Comparison of ENCODE assay signal across 8 mouse cellular contexts in genomic region chr4:33248062-33248889, GRCm38 (mm10). TPM values are rescaled to one million over a fixed set of nuclear protein-coding genes. Genes with fewer than 3 reads are reported as not detected.
DNase-seq lines count a peak whose midpoint lies in the region; ATAC-seq and TF ChIP-seq lines count a peak whose summit lies in the region.

No protein-coding gene starts in this region.

- peaks cover 29% of the 10 kb centered on the region for H3K36me3 ChIP-seq in embryonic facial prominence, embryonic 13.5 days
- H3K36me3 ChIP-seq in limb, embryonic 14.5 days (ENCODE audit: control insufficient read depth, insufficient read depth, low read length) = peaks cover 31% of the 10 kb centered on the region
- peaks cover 10% of the 10 kb centered on the region for H3K36me3 ChIP-seq in midbrain, postnatal 0 days (ENCODE audit: insufficient read depth, low read length)

- TF ChIP-seq POLR2A in limb, embryonic 14.5 days (IDR thresholded peaks at IDR 0.05; ENCODE audit: borderline replicate concordance, extremely low read depth, insufficient read depth, insufficient read length) = peak; percentile 98; the same call in 1 of the 2 replicates

- no peaks in the 10 kb centered on the region for H3K27me3 ChIP-seq in embryonic facial prominence, embryonic 13.5 days
- H3K27me3 ChIP-seq in limb, embryonic 14.5 days (ENCODE audit: control insufficient read depth, insufficient read depth, low read length) = no peaks in the 10 kb centered on the region
- no peaks in the 10 kb centered on the region for H3K27me3 ChIP-seq in midbrain, postnatal 0 days (ENCODE audit: insufficient read depth, low read length)

- peak overlapping the region; percentile 72 for H3K4me2 ChIP-seq in embryonic facial prominence, embryonic 13.5 days
- peak overlapping the region; percentile 79 for H3K4me2 ChIP-seq in limb, embryonic 14.5 days (replicated peaks; ENCODE audit: low read depth, low read length, severe bottlenecking)
- H3K4me2 ChIP-seq in midbrain, postnatal 0 days (ENCODE audit: low read depth, low read length, poor library complexity, severe bottlenecking) = peak overlapping the region; percentile 52

- peak overlapping the region; percentile 99 for H3K9ac ChIP-seq in embryonic facial prominence, embryonic 13.5 days
- peak overlapping the region; percentile 98 for H3K9ac ChIP-seq in limb, embryonic 14.5 days (ENCODE audit: low read depth, low read length, severe bottlenecking)
- peak overlapping the region; percentile 99 for H3K9ac ChIP-seq in midbrain, postnatal 0 days (replicated peaks; ENCODE audit: low read length, poor library complexity, severe bottlenecking)

- peak overlapping the region; percentile 100 for H3K27ac ChIP-seq in embryonic facial prominence, embryonic 13.5 days
- peak overlapping the region; percentile 100 for H3K27ac ChIP-seq in limb, embryonic 14.5 days (replicated peaks; ENCODE audit: low read depth, low read length)
- H3K27ac ChIP-seq in midbrain, postnatal 0 days (ENCODE audit: low read depth, low read length) = peak overlapping the region; percentile 100

- TF ChIP-seq CTCF in midbrain, postnatal 0 days (IDR thresholded peaks at IDR 0.05) = no peak

- under 1% methylated on average over 83 of the region's 88 CpGs for WGBS in embryonic facial prominence, embryonic 13.5 days
- under 1% methylated on average over 62 of the region's 88 CpGs for WGBS in limb, embryonic 14.5 days
- WGBS in midbrain, postnatal 0 days = under 1% methylated on average over 66 of the region's 88 CpGs

- ATAC-seq in embryonic facial prominence, embryonic 13.5 days (ENCODE audit: insufficient number of reproducible peaks, insufficient read depth, low FRiP score, low TSS enrichment, low read depth) = peak; percentile 91
- peak; percentile 92 for ATAC-seq in limb, embryonic 14.5 days (ENCODE audit: low FRiP score, low read depth)
- peak; percentile 93 for ATAC-seq in midbrain, postnatal 0 days (ENCODE audit: low FRiP score)

- peak overlapping the region; percentile 90 for H3K4me3 ChIP-seq in embryonic facial prominence, embryonic 13.5 days
- H3K4me3 ChIP-seq in limb, embryonic 14.5 days (replicated peaks; ENCODE audit: low read length) = peak overlapping the region; percentile 87
- peak overlapping the region; percentile 92 for H3K4me3 ChIP-seq in midbrain, postnatal 0 days (ENCODE audit: low read depth, low read length)

- H3K9me3 ChIP-seq in embryonic facial prominence, embryonic 13.5 days = no peaks in the 10 kb centered on the region
- H3K9me3 ChIP-seq in limb, embryonic 14.5 days (ENCODE audit: control insufficient read depth, low read length) = no peaks in the 10 kb centered on the region
- no peaks in the 10 kb centered on the region for H3K9me3 ChIP-seq in midbrain, postnatal 0 days (ENCODE audit: low read length)

- peaks cover 25% of the 10 kb centered on the region for H3K4me1 ChIP-seq in embryonic facial prominence, embryonic 13.5 days
- H3K4me1 ChIP-seq in limb, embryonic 14.5 days (ENCODE audit: control insufficient read depth, insufficient read depth, low read length) = peaks cover 17% of the 10 kb centered on the region
- 0 out of 2 replicates have a peak, but pooled peaks cover 3% of the 10 kb centered on the region for H3K4me1 ChIP-seq in midbrain, postnatal 0 days (ENCODE audit: insufficient read depth, low read length)

- DNase-seq in 3134 (ENCODE audit: extremely low read depth, insufficient read length, low spot score) = peak; percentile 98
- DNase-seq in adrenal gland, postnatal 36 days = peak; percentile 99
- peak; percentile 97 for DNase-seq in heart, adult 8-10 months (ENCODE audit: low spot score)
- DNase-seq in kidney, adult 9 months = peak; percentile 99
- DNase-seq in limb, embryonic 14.5 days (ENCODE audit: low spot score) = peak; percentile 95
- peak; percentile 98 for DNase-seq in midbrain, postnatal 0 days (ENCODE audit: low spot score)
- peak; percentile 98 for DNase-seq in spleen, postnatal 14 days (ENCODE audit: low spot score in 2 of 2)

RNA-seq across cellular contexts. Expression of gene Srsf12, which starts 39.5 kb away (rescaled TPM):
- total RNA-seq in adrenal gland, postnatal 36 days (2021) = 1 to 10 TPM in 1 of 2 experiments, under 1 TPM in 1; 0.76 to 1.2 TPM
- 18.8 and 20.6 TPM in 2 replicates for polyA plus RNA-seq in embryonic facial prominence, embryonic 13.5 days (2015; fragmentation: Nextera tagmentation; extraction: Ambion mirVana)
- total RNA-seq in heart, adult 8-10 months (2022) = not detected
- polyA plus RNA-seq in limb, embryonic 14.5 days (2012; rRNA removed) = 10.9 and 13.3 TPM in 2 replicates
- polyA plus RNA-seq in limb, embryonic 14.5 days (2014; fragmentation: Nextera tagmentation; extraction: Ambion mirVana) = 13.3 and 20.3 TPM in 2 replicates
- 84.2 and 88.0 TPM in 2 replicates for total RNA-seq in midbrain, postnatal 0 days (2014; rRNA removed)
- 76.7 and 77.4 TPM in 2 replicates for polyA plus RNA-seq in midbrain, postnatal 0 days (2015; fragmentation: Nextera tagmentation; extraction: Ambion mirVana)

RNA-seq across cellular contexts. Expression of gene Pnrc1, which starts 41.7 kb away (rescaled TPM):
- 100 to 1,000 TPM; 192 to 221 TPM for total RNA-seq in adrenal gland, postnatal 36 days (2021)
- polyA plus RNA-seq in embryonic facial prominence, embryonic 13.5 days (2015; fragmentation: Nextera tagmentation; extraction: Ambion mirVana) = 103 and 118 TPM in 2 replicates
- 100 to 1,000 TPM; 105 to 165 (median 142) TPM for total RNA-seq in heart, adult 8-10 months (2022)
- 61.4 and 66.5 TPM in 2 replicates for polyA plus RNA-seq in limb, embryonic 14.5 days (2012; rRNA removed)
- polyA plus RNA-seq in limb, embryonic 14.5 days (2014; fragmentation: Nextera tagmentation; extraction: Ambion mirVana) = 121 and 137 TPM in 2 replicates
- total RNA-seq in midbrain, postnatal 0 days (2014; rRNA removed) = 91.3 and 109 TPM in 2 replicates
- polyA plus RNA-seq in midbrain, postnatal 0 days (2015; fragmentation: Nextera tagmentation; extraction: Ambion mirVana) = 41.3 and 43.6 TPM in 2 replicates

RNA-seq across cellular contexts. Expression of gene Pm20d2, which starts 58.7 kb away (rescaled TPM):
- total RNA-seq in adrenal gland, postnatal 36 days (2021) = 10 to 100 TPM; 17.9 to 63.5 TPM
- polyA plus RNA-seq in embryonic facial prominence, embryonic 13.5 days (2015; fragmentation: Nextera tagmentation; extraction: Ambion mirVana) = 1.5 and 2.4 TPM in 2 replicates
- 10 to 100 TPM; 69.3 to 75.5 (median 72.3) TPM for total RNA-seq in heart, adult 8-10 months (2022)
- 2.3 and 3.3 TPM in 2 replicates for polyA plus RNA-seq in limb, embryonic 14.5 days (2012; rRNA removed)
- polyA plus RNA-seq in limb, embryonic 14.5 days (2014; fragmentation: Nextera tagmentation; extraction: Ambion mirVana) = 1.6 and 2.5 TPM in 2 replicates
- 7.7 and 9.2 TPM in 2 replicates for total RNA-seq in midbrain, postnatal 0 days (2014; rRNA removed)
- polyA plus RNA-seq in midbrain, postnatal 0 days (2015; fragmentation: Nextera tagmentation; extraction: Ambion mirVana) = 2.9 and 3.6 TPM in 2 replicates

Comparison
In these comparisons a context has a peak if more than half of its experiments do, and no peak if none do; other contexts are left out.
1. Peak in every context shown above with its lines: DNase-seq, ATAC-seq, H3K4me3 ChIP-seq and H3K27ac ChIP-seq.
2. RNA of gene Srsf12, which starts 39.5 kb away (total RNA-seq): 84.2 to 88.0 TPM in midbrain, postnatal 0 days; 0.76 to 1.2 TPM in adrenal gland, postnatal 36 days and not detected in heart, adult 8-10 months; every median in the first group is over 10 times any median in the second.